Mouse (Mus musculus): ENCODE measurements around the gene Slc35f4. TPM values are rescaled to one million over a fixed set of nuclear protein-coding genes. Genes with fewer than 3 reads are reported as not detected.

Slc35f4 gene
- total and polyA plus RNA-seq, 2 experiments = not detected

- no peak overlapping the region for H3K9ac ChIP-seq (ENCODE audit: low read depth, low read length)
- 66% methylated on average over 2 of the region's 2 CpGs for WGBS
- no peaks in the 10 kb centered on the region for H3K79me2 ChIP-seq (ENCODE audit: control insufficient read depth, insufficient read depth, low read length)
- DNase-seq (ENCODE audit: extremely low read depth, low read depth, low spot score) = no peak
- no peaks in the 10 kb centered on the region; the same call in 1 of the 2 replicates for H3K27me3 ChIP-seq (ENCODE audit: control insufficient read depth, insufficient read depth, low read length)
- TF ChIP-seq CTCF (IDR thresholded peaks at IDR 0.05; ENCODE audit: low read depth, low read length) = no peak
- no peak for TF ChIP-seq POLR2A (IDR thresholded peaks at IDR 0.05; ENCODE audit: extremely low read depth, insufficient read depth, low read length)
- no peaks in the 10 kb centered on the region for H3K36me3 ChIP-seq (ENCODE audit: control insufficient read depth, insufficient read depth, low read length)
- no peak overlapping the region for H3K4me3 ChIP-seq (ENCODE audit: insufficient read depth, low read depth, low read length)
- no peaks in the 10 kb centered on the region for H3K4me1 ChIP-seq (ENCODE audit: control insufficient read depth, insufficient read depth, low read length)
- no peak overlapping the region for H3K27ac ChIP-seq (replicated peaks; ENCODE audit: insufficient read depth, low read depth, low read length)
Observed at GRCm38 (mm10) chr14:49515096-49515665, 10.7 kb downstream of the Slc35f4 start.

DNA sequence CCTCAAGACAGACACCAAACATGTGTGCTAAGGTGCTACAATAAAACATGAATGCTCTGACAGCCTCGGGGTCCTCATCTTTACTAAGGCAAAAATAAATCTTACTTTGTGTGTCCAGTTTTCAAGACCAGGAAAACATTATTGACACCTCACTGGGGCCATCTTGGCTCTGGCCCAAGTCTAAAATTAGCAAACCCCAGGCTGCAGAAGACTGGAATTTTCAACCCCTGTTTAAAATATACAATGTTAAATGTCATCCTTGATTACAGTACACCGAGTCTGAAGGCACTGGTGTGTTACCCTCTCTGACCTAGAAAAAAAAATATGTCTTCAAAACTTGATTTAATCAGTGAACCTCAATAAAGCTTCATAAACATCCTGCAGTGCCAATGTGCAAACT, 11.7 kb downstream of the Slc35f4 start:
- DNase-seq (ENCODE audit: extremely low read depth, low read depth, low spot score) = no peak
- TF ChIP-seq POLR2A (IDR thresholded peaks at IDR 0.05; ENCODE audit: extremely low read depth, insufficient read depth, low read length) (no peak), CTCF (IDR thresholded peaks at IDR 0.05; ENCODE audit: low read depth, low read length) (no peak)
- Histone ChIP-seq H3K79me2 (ENCODE audit: control insufficient read depth, insufficient read depth, low read length) (no peaks in the 10 kb centered on the region), H3K36me3 (ENCODE audit: control insufficient read depth, insufficient read depth, low read length) (no peaks in the 10 kb centered on the region), H3K9ac (ENCODE audit: low read depth, low read length) (no peak overlapping the region), H3K4me3 (ENCODE audit: insufficient read depth, low read depth, low read length) (no peak overlapping the region), H3K4me1 (ENCODE audit: control insufficient read depth, insufficient read depth, low read length) (no peaks in the 10 kb centered on the region), H3K27ac (replicated peaks; ENCODE audit: insufficient read depth, low read depth, low read length) (no peak overlapping the region), H3K27me3 (ENCODE audit: control insufficient read depth, insufficient read depth, low read length) (no peaks in the 10 kb centered on the region; the same call in 1 of the 2 replicates)
- 60% methylated on average over 2 of the region's 2 CpGs for WGBS

DNA sequence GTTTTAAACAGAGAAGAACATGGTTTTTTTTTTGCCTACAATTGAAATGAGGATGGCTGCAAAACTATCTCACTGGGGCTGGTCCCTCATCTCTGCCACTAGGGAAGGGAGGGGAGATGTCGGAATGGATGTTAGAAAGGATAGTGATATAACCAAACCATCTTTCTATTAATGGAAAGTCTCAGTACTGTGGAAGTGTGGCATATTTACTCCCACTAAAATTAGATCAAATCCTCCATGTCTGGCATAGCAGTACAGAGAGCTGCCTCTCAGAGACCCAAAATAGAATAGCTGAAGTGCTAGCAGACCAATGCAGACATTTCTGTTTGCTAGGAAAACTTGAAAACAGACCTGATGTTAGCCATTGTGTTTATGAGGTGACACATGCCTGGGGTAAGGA, 30.7 kb downstream of the Slc35f4 start:
- H3K36me3 ChIP-seq (ENCODE audit: control insufficient read depth, insufficient read depth, low read length) = no peaks in the 10 kb centered on the region
- TF ChIP-seq POLR2A (IDR thresholded peaks at IDR 0.05; ENCODE audit: extremely low read depth, insufficient read depth, low read length) (no peak), CTCF (IDR thresholded peaks at IDR 0.05; ENCODE audit: low read depth, low read length) (no peak)
- 80% methylated on average over 1 of the region's 1 CpGs for WGBS
- no peaks in the 10 kb centered on the region for H3K27me3 ChIP-seq (ENCODE audit: control insufficient read depth, insufficient read depth, low read length)
- no peaks in the 10 kb centered on the region for H3K79me2 ChIP-seq (ENCODE audit: control insufficient read depth, insufficient read depth, low read length)
- H3K9ac ChIP-seq (ENCODE audit: low read depth, low read length) = no peak overlapping the region
- H3K27ac ChIP-seq (replicated peaks; ENCODE audit: insufficient read depth, low read depth, low read length) = no peak overlapping the region
- no peaks in the 10 kb centered on the region for H3K4me1 ChIP-seq (ENCODE audit: control insufficient read depth, insufficient read depth, low read length)
- no peak for DNase-seq (ENCODE audit: extremely low read depth, low read depth, low spot score)
- H3K4me3 ChIP-seq (ENCODE audit: insufficient read depth, low read depth, low read length) = no peak overlapping the region

GRCm38 (mm10) chr14:49493793-49494192, 32.1 kb downstream of the Slc35f4 start:
- H3K36me3 ChIP-seq (ENCODE audit: control insufficient read depth, insufficient read depth, low read length) = no peaks in the 10 kb centered on the region
- WGBS = 59% methylated on average over 1 of the region's 1 CpGs
- TF ChIP-seq CTCF (IDR thresholded peaks at IDR 0.05; ENCODE audit: low read depth, low read length) (no peak), POLR2A (IDR thresholded peaks at IDR 0.05; ENCODE audit: extremely low read depth, insufficient read depth, low read length) (no peak)
- no peak overlapping the region for H3K27ac ChIP-seq (replicated peaks; ENCODE audit: insufficient read depth, low read depth, low read length)
- H3K79me2 ChIP-seq (ENCODE audit: control insufficient read depth, insufficient read depth, low read length) = no peaks in the 10 kb centered on the region
- DNase-seq (ENCODE audit: extremely low read depth, low read depth, low spot score) = no peak
- H3K4me1 ChIP-seq (ENCODE audit: control insufficient read depth, insufficient read depth, low read length) = no peaks in the 10 kb centered on the region
- H3K4me3 ChIP-seq (ENCODE audit: insufficient read depth, low read depth, low read length) = no peak overlapping the region
- no peak overlapping the region for H3K9ac ChIP-seq (ENCODE audit: low read depth, low read length)
- H3K27me3 ChIP-seq (ENCODE audit: control insufficient read depth, insufficient read depth, low read length) = no peaks in the 10 kb centered on the region

DNA sequence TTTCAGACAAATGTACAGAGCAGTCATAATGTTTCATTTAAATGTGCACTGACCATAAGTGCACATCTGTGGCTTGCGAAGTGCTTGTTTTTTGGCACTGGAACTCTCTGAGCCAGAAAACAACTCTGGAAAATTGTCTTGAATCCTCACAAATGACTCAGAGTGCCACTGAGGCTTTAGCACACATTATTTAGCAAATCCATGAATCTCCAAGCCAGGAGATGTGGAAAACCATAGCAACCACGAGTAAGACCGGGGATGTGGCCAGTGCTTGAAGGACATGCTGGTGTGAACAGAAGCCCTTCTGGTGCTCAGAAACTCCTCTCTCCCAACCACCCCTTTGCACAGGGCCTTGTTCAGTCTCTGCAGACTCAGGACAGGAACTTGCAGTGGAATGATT, 33.3 kb downstream of the Slc35f4 start:
- 73% methylated on average over 3 of the region's 3 CpGs for WGBS
- Histone ChIP-seq H3K4me3 (ENCODE audit: insufficient read depth, low read depth, low read length) (no peak overlapping the region), H3K27me3 (ENCODE audit: control insufficient read depth, insufficient read depth, low read length) (no peaks in the 10 kb centered on the region), H3K36me3 (ENCODE audit: control insufficient read depth, insufficient read depth, low read length) (no peaks in the 10 kb centered on the region), H3K79me2 (ENCODE audit: control insufficient read depth, insufficient read depth, low read length) (no peaks in the 10 kb centered on the region), H3K9ac (ENCODE audit: low read depth, low read length) (no peak overlapping the region), H3K4me1 (ENCODE audit: control insufficient read depth, insufficient read depth, low read length) (no peaks in the 10 kb centered on the region), H3K27ac (replicated peaks; ENCODE audit: insufficient read depth, low read depth, low read length) (no peak overlapping the region)
- DNase-seq (ENCODE audit: extremely low read depth, low read depth, low spot score) = no peak
- TF ChIP-seq CTCF (IDR thresholded peaks at IDR 0.05; ENCODE audit: low read depth, low read length) = no peak
- no peak for TF ChIP-seq POLR2A (IDR thresholded peaks at IDR 0.05; ENCODE audit: extremely low read depth, insufficient read depth, low read length)

GRCm38 (mm10) chr14:49476602-49477001, 49.2 kb downstream of the Slc35f4 start:
- Histone ChIP-seq H3K9ac (ENCODE audit: low read depth, low read length) (no peak overlapping the region), H3K79me2 (ENCODE audit: control insufficient read depth, insufficient read depth, low read length) (no peaks in the 10 kb centered on the region), H3K36me3 (ENCODE audit: control insufficient read depth, insufficient read depth, low read length) (no peaks in the 10 kb centered on the region), H3K4me1 (ENCODE audit: control insufficient read depth, insufficient read depth, low read length) (no peaks in the 10 kb centered on the region), H3K4me3 (ENCODE audit: insufficient read depth, low read depth, low read length) (no peak overlapping the region), H3K27ac (replicated peaks; ENCODE audit: insufficient read depth, low read depth, low read length) (no peak overlapping the region), H3K27me3 (ENCODE audit: control insufficient read depth, insufficient read depth, low read length) (no peaks in the 10 kb centered on the region)
- WGBS = 63% methylated on average over 2 of the region's 2 CpGs
- TF ChIP-seq POLR2A (IDR thresholded peaks at IDR 0.05; ENCODE audit: extremely low read depth, insufficient read depth, low read length) = no peak
- TF ChIP-seq CTCF (IDR thresholded peaks at IDR 0.05; ENCODE audit: low read depth, low read length) = no peak
- no peak for DNase-seq (ENCODE audit: extremely low read depth, low read depth, low spot score)
